Mouse (Mus musculus) stomach, embryonic 15.5 days (tissue): ENCODE measurements at regions not wholly inside any gene's neighbourhood (a gene's known extent, or its start where the extent isn't known, plus 50 kb on each side); places are given as distances from the start of the nearest gene placed in this dataset.
A peak's percentile ranks its signal among the peaks of the same experiment; 100 is the strongest.

ENCODE experiments used
- ATAC-seq: fragments of 200-750 bp; cut with Nextera tagmentation; 2 replicates; pipeline ENCODE4 v1.8.0; 2017; ENCODE audit warnings: low read depth, moderate number of reproducible peaks, moderate TSS enrichment; ENCODE audit not compliant: insufficient read depth, low FRiP score
- H3K27ac ChIP-seq: fragments of 300-500 bp; sonication (generic); 2 replicates; pipeline ENCODE4 v1.5.1; 2015; ENCODE audit warnings: mild to moderate bottlenecking, inconsistent platforms
- H3K27me3 ChIP-seq: fragments of 300-500 bp; sonication (generic); replicated peaks from 2 replicates; pipeline ENCODE4 v1.6.1; 2015; ENCODE audit warnings: inconsistent platforms
- H3K36me3 ChIP-seq: fragments of 300-500 bp; sonication (generic); 2 replicates; pipeline ENCODE4 v1.6.1; 2015; ENCODE audit warnings: inconsistent platforms
- H3K4me1 ChIP-seq: fragments of 300-500 bp; sonication (generic); 2 replicates; pipeline ENCODE4 v1.6.1; 2015; ENCODE audit warnings: inconsistent platforms
- H3K4me2 ChIP-seq: fragments of 300-500 bp; sonication (generic); 2 replicates; pipeline ENCODE4 v1.6.1; 2015; ENCODE audit warnings: mild to moderate bottlenecking, inconsistent platforms
- H3K4me3 ChIP-seq: fragments of 300-500 bp; sonication (generic); replicated peaks from 2 replicates; pipeline ENCODE4 v1.5.1; 2015; ENCODE audit warnings: inconsistent platforms
- H3K9ac ChIP-seq: fragments of 300-500 bp; sonication (generic); 2 replicates; pipeline ENCODE4 v1.6.1; 2015; ENCODE audit warnings: inconsistent platforms
- H3K9me3 ChIP-seq: fragments of 300-500 bp; sonication (generic); 2 replicates; pipeline ENCODE4 v1.6.1; 2016; ENCODE audit warnings: inconsistent platforms
- WGBS: fragments of 180-500 bp; shearing (Covaris S2); methylation state at CpG from one replicate; pipeline ENCODE4 v1.1.7; 2015; 5-methylcytosine and 5-hydroxymethylcytosine counted together

DNA sequence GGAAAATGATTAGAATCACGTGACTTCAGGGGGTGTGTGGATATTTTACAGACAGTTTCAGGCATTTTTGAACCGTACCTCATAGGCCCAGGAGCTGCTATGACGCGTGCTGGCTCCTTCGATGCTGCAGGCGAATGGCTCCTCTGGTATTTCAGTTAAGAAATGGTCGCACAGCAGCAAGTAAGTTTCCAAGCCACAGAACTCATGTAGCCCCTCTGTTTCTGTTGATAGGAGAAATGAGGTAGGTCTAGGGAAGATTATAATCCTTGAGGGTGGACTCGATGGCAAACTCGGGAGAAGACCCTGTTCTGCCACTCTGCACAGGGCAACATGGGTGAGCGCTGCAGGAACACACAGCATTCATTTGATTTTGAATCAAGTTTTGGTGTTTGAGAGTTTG, 127.0 kb upstream of the Npvf start:
- WGBS, result 88% methylated on average over 10 of the region's 10 CpGs
- no peak overlapping the region for H3K27ac ChIP-seq

DNA sequence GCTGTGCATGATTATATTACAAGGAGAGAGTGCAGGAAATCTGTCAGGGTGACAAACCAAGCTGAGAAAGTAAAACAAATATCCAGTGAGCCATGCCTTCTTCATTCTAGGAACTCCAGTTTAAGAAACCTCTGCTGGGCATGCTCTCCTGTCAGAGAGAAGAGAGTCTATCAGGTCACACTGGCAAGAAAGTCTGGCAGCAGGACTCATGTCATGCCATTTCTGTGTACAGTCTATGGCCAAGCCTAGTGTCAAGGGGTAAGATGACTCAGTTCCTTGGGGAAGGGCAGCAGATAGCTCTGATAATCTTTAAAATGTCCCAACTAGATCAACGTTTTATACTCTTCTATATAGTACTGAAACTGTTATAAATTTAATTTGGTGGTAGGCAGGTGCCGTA, 128.0 kb upstream of the Npvf start:
- WGBS, result 78% methylated on average over 2 of the region's 2 CpGs
- H3K9ac ChIP-seq, result no peak overlapping the region

More for the DNA sequence above, 127.0 kb upstream of the Npvf start:
- Histone ChIP-seq H3K36me3 (no peaks in the 10 kb centered on the region), H3K4me3 (no peak overlapping the region), H3K9me3 (no peaks in the 10 kb centered on the region), H3K4me2 (no peak overlapping the region), H3K9ac (no peak overlapping the region), H3K4me1 (peaks cover 6% of the 10 kb centered on the region; the same call in 1 of the 2 replicates), H3K27me3 (no peaks in the 10 kb centered on the region)
- ATAC-seq, result no peak

DNA sequence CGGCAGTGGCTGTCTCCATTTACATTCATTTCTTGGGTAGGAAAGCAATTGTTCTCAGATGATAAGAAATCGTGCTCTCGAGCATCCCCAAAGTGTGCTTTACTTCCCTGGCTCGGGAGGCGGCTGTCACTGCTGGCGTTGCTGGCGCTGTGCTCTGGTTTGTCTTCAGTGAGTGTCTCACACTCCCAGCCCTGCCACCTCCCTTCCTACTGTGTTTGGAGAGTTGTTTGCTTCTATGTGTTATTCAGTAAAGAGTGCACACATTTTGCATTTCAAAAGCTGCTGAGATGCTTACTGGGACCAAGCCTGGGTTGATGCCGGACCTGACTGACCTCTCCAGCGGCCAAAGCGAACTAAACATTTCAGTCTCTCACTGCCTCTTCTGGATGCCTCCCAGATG, 129.3 kb upstream of the Npvf start:
- no peaks in the 10 kb centered on the region for H3K27me3 ChIP-seq
- H3K4me3 ChIP-seq, result no peak overlapping the region
- WGBS, result 75% methylated on average over 10 of the region's 10 CpGs

More for the DNA sequence above, 128.0 kb upstream of the Npvf start:
- Histone ChIP-seq H3K27me3 (no peaks in the 10 kb centered on the region), H3K4me2 (no peak overlapping the region), H3K4me3 (no peak overlapping the region), H3K36me3 (no peaks in the 10 kb centered on the region), H3K27ac (no peak overlapping the region), H3K9me3 (no peaks in the 10 kb centered on the region), H3K4me1 (0 out of 2 replicates have a peak, but pooled peaks cover under 1% of the 10 kb centered on the region)
- ATAC-seq, result no peak

DNA sequence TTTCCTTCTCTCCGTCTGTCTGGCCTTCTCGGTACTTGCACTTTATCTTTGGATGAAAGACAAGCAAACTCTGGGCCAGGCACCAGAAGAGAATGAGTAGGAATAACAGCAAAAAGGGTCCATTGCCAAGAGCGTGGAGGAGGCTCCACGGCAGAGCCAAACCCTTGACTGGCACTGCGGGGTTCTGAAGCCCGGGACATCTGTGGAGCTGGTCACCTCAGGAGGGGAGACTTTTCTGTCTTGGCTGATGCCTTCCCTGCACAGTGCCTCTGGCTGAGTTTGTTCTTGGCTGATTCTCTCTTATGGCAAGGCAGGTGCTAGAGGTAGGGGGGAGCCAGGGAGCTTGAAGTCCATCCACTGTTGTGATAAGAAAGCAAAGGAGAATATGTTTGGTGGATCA, 130.1 kb upstream of the Npvf start:
- no peak overlapping the region for H3K4me2 ChIP-seq
- H3K9me3 ChIP-seq, result no peaks in the 10 kb centered on the region
- ATAC-seq, result no peak
- H3K27me3 ChIP-seq, result no peaks in the 10 kb centered on the region
- no peak overlapping the region for H3K9ac ChIP-seq
- H3K27ac ChIP-seq, result no peak overlapping the region
- H3K4me3 ChIP-seq, result no peak overlapping the region
- H3K4me1 ChIP-seq, result no peaks in the 10 kb centered on the region
- H3K36me3 ChIP-seq, result no peaks in the 10 kb centered on the region
- 85% methylated on average over 6 of the region's 6 CpGs for WGBS

More for the DNA sequence above, 129.3 kb upstream of the Npvf start:
- no peaks in the 10 kb centered on the region for H3K9me3 ChIP-seq
- no peak overlapping the region for H3K4me2 ChIP-seq
- H3K4me1 ChIP-seq, result no peaks in the 10 kb centered on the region
- H3K27ac ChIP-seq, result no peak overlapping the region
- H3K9ac ChIP-seq, result no peak overlapping the region
- ATAC-seq, result no peak
- H3K36me3 ChIP-seq, result no peaks in the 10 kb centered on the region

GRCm38 (mm10) chr6:50787666-50788065, 133.4 kb upstream of the Npvf start:
- no peak overlapping the region for H3K4me3 ChIP-seq
- no peak overlapping the region for H3K9ac ChIP-seq
- ATAC-seq, result no peak
- H3K27me3 ChIP-seq, result no peaks in the 10 kb centered on the region
- H3K36me3 ChIP-seq, result no peaks in the 10 kb centered on the region
- no peak overlapping the region for H3K4me2 ChIP-seq
- 90% methylated on average over 8 of the region's 8 CpGs for WGBS
- no peaks in the 10 kb centered on the region for H3K4me1 ChIP-seq
- no peaks in the 10 kb centered on the region for H3K9me3 ChIP-seq
- H3K27ac ChIP-seq, result no peak overlapping the region

DNA sequence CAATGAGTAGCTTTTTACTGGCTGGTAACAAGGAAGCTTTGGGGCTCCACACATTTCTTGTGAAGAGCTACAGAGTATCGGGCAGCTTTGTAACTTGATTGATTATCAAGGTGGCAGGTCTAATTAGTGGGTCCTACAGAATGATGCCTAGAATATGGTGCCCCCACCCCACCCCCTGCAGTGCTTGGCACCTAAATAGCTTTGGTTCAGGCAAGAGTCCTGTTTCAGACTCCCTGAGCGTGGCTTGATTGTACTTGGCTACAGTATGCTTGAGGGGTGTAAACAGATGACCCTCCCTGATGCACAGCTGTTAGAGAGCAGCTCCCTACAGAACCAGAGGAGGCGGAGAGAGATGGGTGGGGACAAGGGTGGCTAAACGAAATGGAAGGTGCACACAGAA, 145.7 kb upstream of the Npvf start:
- Histone ChIP-seq H3K9me3 (no peaks in the 10 kb centered on the region), H3K27me3 (no peaks in the 10 kb centered on the region; the same call in 1 of the 2 replicates), H3K4me1 (no peaks in the 10 kb centered on the region), H3K4me2 (no peak overlapping the region), H3K27ac (no peak overlapping the region), H3K9ac (no peak overlapping the region), H3K36me3 (no peaks in the 10 kb centered on the region), H3K4me3 (no peak overlapping the region)
- ATAC-seq, result no peak
- WGBS, result 43% methylated on average over 4 of the region's 4 CpGs

DNA sequence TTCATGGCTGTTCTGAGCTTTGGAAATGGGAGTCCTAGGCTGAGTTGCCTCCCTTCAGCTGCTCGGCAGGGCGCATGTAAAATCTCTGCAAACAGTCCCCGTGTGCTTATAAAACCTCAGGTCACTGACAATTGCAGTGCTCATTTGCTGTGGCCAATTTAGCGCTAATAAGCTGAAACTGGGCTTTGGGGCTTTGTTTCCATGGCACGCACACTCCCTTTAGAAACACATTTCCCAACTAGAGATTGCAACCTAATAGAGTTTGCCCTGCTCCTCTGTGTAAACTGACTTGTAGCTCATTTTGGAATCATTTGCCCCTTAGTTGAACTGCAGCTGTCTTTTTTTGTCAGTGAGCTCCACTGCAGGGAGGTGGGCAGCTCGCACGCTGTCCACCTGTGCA, 148.7 kb upstream of the Npvf start:
- H3K9me3 ChIP-seq, result no peaks in the 10 kb centered on the region
- no peak overlapping the region for H3K27ac ChIP-seq
- no peak overlapping the region for H3K9ac ChIP-seq
- H3K4me2 ChIP-seq, result no peak overlapping the region
- H3K27me3 ChIP-seq, result no peaks in the 10 kb centered on the region; the same call in 1 of the 2 replicates
- WGBS, result 72% methylated on average over 7 of the region's 7 CpGs
- ATAC-seq, result no peak
- H3K4me3 ChIP-seq, result no peak overlapping the region
- H3K36me3 ChIP-seq, result no peaks in the 10 kb centered on the region
- 0 out of 2 replicates have a peak, but pooled peaks cover 5% of the 10 kb centered on the region for H3K4me1 ChIP-seq

DNA sequence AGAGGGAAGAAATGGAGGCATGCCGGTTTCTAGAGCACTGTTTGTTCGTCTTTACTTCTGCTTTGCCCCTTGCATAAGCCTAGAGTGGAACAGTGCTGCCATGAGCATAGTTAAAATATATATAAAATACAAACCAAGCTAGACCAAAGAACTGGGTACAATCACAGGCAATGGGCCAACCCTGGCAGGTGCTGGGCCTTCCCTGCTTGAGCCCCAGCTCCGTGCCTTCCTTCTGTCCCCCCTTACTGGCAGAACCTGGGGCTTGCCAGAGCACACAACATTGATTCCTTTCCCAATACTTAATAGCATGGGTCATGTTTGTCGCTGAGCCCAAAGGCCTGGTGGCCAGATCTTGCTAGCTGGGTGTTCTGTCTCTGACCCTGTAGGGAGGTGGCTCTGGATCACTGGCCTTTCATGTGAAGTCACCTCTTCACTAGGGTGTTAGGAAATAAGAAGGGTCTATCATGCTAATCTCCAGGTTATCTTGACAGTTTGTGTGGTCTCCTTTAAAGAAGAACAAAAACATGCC, 150.3 kb upstream of the Npvf start:
- Histone ChIP-seq H3K4me3 (no peak overlapping the region), H3K9ac (no peak overlapping the region), H3K9me3 (no peaks in the 10 kb centered on the region), H3K27me3 (no peaks in the 10 kb centered on the region; the same call in 1 of the 2 replicates), H3K27ac (no peak overlapping the region), H3K4me1 (peaks cover 16% of the 10 kb centered on the region; the same call in 1 of the 2 replicates), H3K36me3 (no peaks in the 10 kb centered on the region), H3K4me2 (no peak overlapping the region)
- 83% methylated on average over 4 of the region's 4 CpGs for WGBS
- ATAC-seq, result no peak

GRCm38 (mm10) chr6:50806376-50807077, 152.3 kb upstream of the Npvf start:
- ATAC-seq, result no peak
- 12% methylated on average over 7 of the region's 7 CpGs for WGBS
- Histone ChIP-seq H3K36me3 (no peaks in the 10 kb centered on the region), H3K27ac (peak overlapping the region; percentile 90), H3K4me2 (no peak overlapping the region), H3K9ac (no peak overlapping the region), H3K9me3 (no peaks in the 10 kb centered on the region), H3K4me1 (peaks cover 17% of the 10 kb centered on the region; the same call in 1 of the 2 replicates), H3K27me3 (no peaks in the 10 kb centered on the region; the same call in 1 of the 2 replicates), H3K4me3 (no peak overlapping the region)

- Histone ChIP-seq H3K9me3 (no peaks in the 10 kb centered on the region), H3K36me3 (no peaks in the 10 kb centered on the region), H3K4me1 (peaks cover 17% of the 10 kb centered on the region; the same call in 1 of the 2 replicates), H3K4me3 (peak overlapping the region; percentile 19; the same call in 1 of the 2 replicates), H3K9ac (no peak overlapping the region), H3K27me3 (no peaks in the 10 kb centered on the region; the same call in 1 of the 2 replicates), H3K4me2 (peak overlapping the region; percentile 42), H3K27ac (peak overlapping the region; percentile 90)
- 29% methylated on average over 19 of the region's 19 CpGs for WGBS
- peak; percentile 86 for ATAC-seq
Measured at GRCm38 (mm10) chr6:50807187-50808012, 153.2 kb upstream of the Npvf start.

- H3K4me3 ChIP-seq, result peak overlapping the region; percentile 19; the same call in 1 of the 2 replicates
- no peak overlapping the region for H3K9ac ChIP-seq
- no peaks in the 10 kb centered on the region; the same call in 1 of the 2 replicates for H3K27me3 ChIP-seq
- WGBS, result 6% methylated on average over 4 of the region's 4 CpGs
- peak overlapping the region; percentile 42 for H3K4me2 ChIP-seq
- H3K27ac ChIP-seq, result peak overlapping the region; percentile 82
- peaks cover 18% of the 10 kb centered on the region; the same call in 1 of the 2 replicates for H3K4me1 ChIP-seq
- H3K36me3 ChIP-seq, result no peaks in the 10 kb centered on the region
- ATAC-seq, result no peak
- H3K9me3 ChIP-seq, result no peaks in the 10 kb centered on the region
Measured at GRCm38 (mm10) chr6:50808126-50808525, 153.9 kb upstream of the Npvf start.
